Mouse (Mus musculus): ENCODE measurements around the gene Vps9d1. TPM values are rescaled to one million over a fixed set of nuclear protein-coding genes. Genes with fewer than 3 reads are reported as not detected.

Vps9d1 gene
- 10 to 100 TPM; 40.5 to 46.2 TPM for total RNA-seq (2023)

DNA sequence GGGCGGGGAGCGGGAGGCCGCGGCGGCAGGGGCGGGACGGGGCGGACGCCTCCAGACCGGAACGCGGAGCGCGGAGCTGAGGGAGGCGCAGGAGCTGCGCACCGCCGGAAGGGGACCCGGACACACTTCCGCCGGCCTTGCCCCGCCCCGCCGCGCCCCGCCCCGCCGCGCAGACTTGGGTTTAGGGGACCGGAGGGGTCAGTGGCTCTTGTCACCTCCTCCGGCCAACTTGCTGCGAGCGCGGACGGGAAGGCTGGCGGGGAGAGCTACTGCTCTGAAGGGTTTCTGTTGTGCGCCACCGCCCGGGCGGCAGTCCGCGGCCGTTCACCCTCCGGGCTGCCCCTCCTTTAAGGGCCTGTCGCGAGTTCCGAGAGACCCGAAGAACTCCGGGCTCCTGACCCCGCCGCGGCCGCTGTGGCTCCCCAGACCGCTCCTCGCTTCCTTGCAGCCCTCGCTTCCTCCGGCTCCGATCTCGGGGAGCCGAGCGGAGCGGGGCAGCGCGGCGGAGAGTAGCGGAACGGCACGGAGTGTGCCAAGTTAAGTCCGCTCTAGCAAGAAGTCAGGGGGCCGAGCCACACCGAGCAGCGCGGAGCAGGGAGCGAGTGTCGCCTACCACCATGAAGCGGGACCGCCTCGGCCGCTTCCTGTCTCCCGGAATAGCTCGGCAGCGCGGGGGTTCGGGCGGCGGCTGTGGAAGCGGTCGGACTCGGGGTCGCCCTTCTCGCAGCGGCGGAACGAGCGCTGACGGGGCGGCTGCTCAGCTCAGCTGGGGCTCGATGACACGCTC is at the start of gene Vps9d1, which contains the start of gene Zfp276:
Gene Vps9d1 (minus strand): TSS at position 250 of the 787 bp plus-strand sequence.
Gene Zfp276 (plus strand): TSS at position 97 of the 787 bp plus-strand sequence.

DNA sequence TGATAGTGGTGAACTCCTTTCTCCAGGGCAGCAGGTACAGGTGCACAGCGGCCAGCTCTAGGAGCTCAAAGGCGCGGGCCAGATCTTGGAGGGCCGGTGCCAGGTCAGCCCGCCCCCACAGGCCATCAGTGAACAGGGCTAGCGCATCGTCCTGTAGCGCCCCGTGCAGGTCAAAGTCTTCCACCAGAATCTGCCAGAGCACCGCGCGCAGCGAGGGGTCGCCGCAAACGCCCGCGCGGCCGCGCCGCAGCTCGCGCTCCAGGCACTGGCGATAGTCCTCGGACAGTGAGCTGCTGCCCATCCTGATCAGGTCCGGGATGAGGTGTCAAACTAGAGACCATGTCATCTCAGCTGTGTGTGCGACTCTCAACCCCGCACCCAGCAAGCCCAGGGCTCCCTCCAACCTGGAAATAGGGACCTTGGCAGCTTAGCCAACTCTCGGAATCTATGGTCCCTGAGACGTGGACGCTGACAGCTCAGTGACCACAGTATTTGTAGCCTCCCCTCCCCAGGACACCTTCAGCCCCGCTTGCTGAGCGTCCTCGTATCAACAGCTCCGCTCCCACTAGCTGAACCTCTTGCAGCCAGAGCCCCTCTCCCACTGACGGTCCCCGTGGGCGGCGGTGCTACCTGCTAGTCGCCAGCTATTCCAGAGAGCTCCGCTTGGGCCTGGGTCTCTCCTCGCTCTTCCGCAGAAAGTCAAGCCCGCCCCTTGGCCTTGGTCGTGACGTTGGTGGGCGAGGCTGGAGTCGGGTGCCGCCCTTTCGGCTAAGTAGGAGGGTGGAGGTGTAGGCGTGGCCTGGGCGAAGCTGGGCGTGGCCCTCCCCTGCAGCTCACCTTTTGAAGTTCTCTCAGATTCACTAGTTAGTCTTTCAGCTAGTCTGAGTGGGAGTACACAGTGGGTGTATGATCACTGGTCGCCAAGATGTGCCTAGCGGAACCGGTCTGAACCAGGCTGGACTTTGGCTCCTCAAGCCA is 18.3 kb downstream of the Vps9d1 start, which contains the start of gene Spata2l:
Gene Spata2l (minus strand): TSS at position 714 of the 978 bp plus-strand sequence.

DNA sequence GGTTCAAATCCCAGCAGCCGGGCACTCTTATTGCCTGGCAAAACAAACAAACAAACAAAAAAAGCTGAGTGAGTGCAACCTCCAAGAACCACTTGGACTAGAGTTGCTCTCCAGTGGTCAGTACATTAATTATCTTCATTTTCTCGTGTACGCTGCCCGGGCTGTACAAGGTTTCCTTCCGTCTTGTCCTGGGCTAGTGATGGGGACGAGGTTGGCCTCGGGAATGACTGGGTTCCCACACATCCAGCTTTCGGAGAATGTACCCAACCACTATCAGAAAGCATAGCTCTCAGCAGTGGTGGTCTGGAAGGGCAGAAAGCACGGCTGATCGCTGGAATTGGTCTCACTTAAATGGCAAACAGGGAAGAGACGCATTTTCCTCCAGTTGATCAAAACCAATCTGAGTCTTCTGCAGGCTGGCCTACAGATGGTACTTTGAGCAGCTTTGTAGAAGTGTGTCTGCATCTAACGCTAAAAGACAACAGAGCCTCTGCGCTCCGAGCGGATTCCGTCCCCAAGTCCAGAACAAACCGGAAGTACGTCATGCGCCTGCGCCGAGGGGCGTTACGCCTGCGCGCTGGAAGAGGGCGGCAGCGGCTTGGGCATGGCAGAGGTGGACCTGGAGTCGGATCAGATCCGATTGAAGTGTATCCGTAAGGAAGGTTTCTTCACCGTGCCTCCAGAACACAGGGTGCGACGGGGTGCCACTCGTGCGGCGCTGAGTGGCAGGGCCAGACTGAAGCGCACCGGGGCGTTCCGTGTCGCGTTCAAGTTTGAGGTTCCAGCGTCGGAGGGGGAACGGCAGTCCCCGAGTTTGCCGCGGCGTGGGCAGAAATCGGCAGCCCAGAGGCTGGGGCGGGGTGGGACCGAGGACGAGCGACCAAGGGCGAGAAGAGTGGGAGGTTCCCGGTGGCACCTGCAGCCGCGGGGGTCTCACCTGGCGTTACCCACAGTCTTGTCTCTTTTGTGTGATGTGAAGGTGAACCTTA is 29.6 kb downstream of the Vps9d1 start, which contains the start of gene Cdk10:
Gene Cdk10 (plus strand): TSS at position 565 of the 989 bp plus-strand sequence.

DNA sequence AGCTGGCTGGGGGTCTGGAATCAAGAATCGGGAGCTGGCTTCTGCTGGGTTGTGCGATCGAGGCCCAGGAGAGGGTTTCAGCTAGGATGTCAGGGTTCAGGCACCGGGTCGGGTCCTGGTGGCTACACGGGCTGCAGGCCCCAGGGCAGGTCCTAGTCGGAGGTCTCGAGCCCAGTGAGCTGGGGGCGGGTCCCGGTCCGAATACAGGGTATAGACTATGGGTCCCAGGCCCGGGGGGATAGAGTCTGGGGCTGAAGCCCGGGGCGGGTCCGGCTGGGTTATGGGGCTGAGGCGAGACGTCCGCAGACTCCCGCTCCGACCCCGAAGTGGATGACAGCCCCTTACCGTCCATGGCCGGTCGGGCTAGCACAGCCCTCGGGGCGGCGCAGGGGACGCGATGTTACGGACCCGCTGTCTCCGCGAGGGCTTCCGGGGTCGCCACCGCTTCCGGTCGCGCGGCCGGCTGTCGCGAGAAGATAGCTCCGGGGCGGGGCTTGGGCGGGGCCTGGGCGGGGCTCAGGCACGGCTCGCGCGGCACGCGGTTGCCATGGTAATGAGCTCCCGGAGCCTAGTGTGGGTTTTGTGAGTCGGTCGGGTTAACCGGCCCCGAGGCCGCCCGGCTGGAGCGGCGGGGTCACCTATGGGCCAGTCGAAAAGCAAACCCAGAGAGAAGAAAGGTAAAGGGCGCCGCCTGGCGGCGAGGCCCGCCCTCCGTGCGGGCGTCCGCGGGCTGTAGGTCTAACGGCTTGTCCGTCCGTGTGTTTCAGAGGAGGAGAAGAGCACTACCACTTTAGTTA is 41.6 kb downstream of the Vps9d1 start, which contains the start of the genes Chmp1a and Spata33:
Gene Chmp1a (minus strand): TSS at position 443 of the 797 bp plus-strand sequence.
Gene Spata33 (plus strand): TSS at position 512 of the 797 bp plus-strand sequence.

Other genes with a start within 250 kb of the Vps9d1 start
- gene Ankrd11, start 212.1 kb downstream of the Vps9d1 start, total RNA-seq (2023): 100 to 1,000 TPM; 145 to 150 TPM
- gene Spg7, start 191.4 kb downstream of the Vps9d1 start, total RNA-seq (2023): 10 to 100 TPM; 22.7 to 34.0 TPM
- gene Rpl13, start 152.0 kb downstream of the Vps9d1 start, total RNA-seq (2023): 100 to 1,000 TPM; 407 to 457 TPM
- gene Cpne7, start 137.0 kb downstream of the Vps9d1 start, total RNA-seq (2023): not detected
- gene Sult5a1, start 96.0 kb downstream of the Vps9d1 start, total RNA-seq (2023): 1 to 10 TPM in 1 of 2 experiments, under 1 TPM in 1; 0.69 to 2.3 TPM
- under 1 TPM; 0.38 to 0.40 TPM for gene Dpep1, start 68.1 kb downstream of the Vps9d1 start, total RNA-seq (2023)
- 10 to 100 TPM; 71.8 to 89.1 TPM for gene Chmp1a, start 41.6 kb downstream of the Vps9d1 start, total RNA-seq (2023)
- gene Spata33, start 41.5 kb downstream of the Vps9d1 start, total RNA-seq (2023): under 1 TPM in 1 of 2 experiments, not detected in 1; 0.13 TPM
- 10 to 100 TPM; 23.5 to 29.2 TPM for gene Cdk10, start 29.5 kb downstream of the Vps9d1 start, total RNA-seq (2023)
- 1 to 10 TPM; 6.1 to 6.3 TPM for gene Spata2l, start 18.1 kb downstream of the Vps9d1 start, total RNA-seq (2023)
- 10 to 100 TPM; 35.6 to 38.0 TPM for gene Zfp276, start 153 bp downstream of the Vps9d1 start, total RNA-seq (2023)
- 10 to 100 TPM; 41.0 to 55.4 TPM for gene Fanca, start 64.2 kb upstream of the Vps9d1 start, total RNA-seq (2023)
- under 1 TPM; 0.22 to 0.71 TPM for gene Spire2, start 78.4 kb upstream of the Vps9d1 start, total RNA-seq (2023)
- gene Tcf25, start 119.4 kb upstream of the Vps9d1 start, total RNA-seq (2023): 100 to 1,000 TPM; 119 to 121 TPM
- gene Mc1r, start 152.8 kb upstream of the Vps9d1 start, total RNA-seq (2023): not detected
- under 1 TPM in 1 of 2 experiments, not detected in 1; 0.33 TPM for gene Tubb3, start 157.1 kb upstream of the Vps9d1 start, total RNA-seq (2023)
- gene Def8, start 169.2 kb upstream of the Vps9d1 start, total RNA-seq (2023): 10 to 100 TPM; 42.3 to 51.5 TPM
- 10 to 100 TPM; 37.5 to 39.9 TPM for gene Afg3l1, start 223.6 kb upstream of the Vps9d1 start, total RNA-seq (2023)

All from neutrophil, adult 59 days (primary cell).